Mouse (Mus musculus) spleen, adult 2 months (tissue): Measurements from ENCODE around the gene Mfng. TPM values are rescaled to one million over a fixed set of nuclear protein-coding genes. Genes with fewer than 3 reads are reported as not detected.

Experiments
- DNase-seq, 2 experiments: peaks; one replicate each; pipeline versions ENCODE4 v3.0.0 to v3.0.0-alpha.2; 2012 to 2021; ENCODE audit warnings: low spot score in 2 of 2, low read depth in 1 of 2
- H3K27ac ChIP-seq: fragments of 200-500 bp; 2 replicates; pipeline ENCODE4 v1.5.1; 2012; ENCODE audit warnings: low read length, inconsistent platforms; ENCODE audit not compliant: insufficient read depth
- H3K27me3 ChIP-seq: fragments of 200-500 bp; 2 replicates; pipeline ENCODE4 v1.6.1; 2012; ENCODE audit warnings: mild to moderate bottlenecking, moderate library complexity, low read length, inconsistent platforms; ENCODE audit not compliant: control insufficient read depth, insufficient read depth
- H3K36me3 ChIP-seq: fragments of 200-500 bp; 2 replicates; pipeline ENCODE4 v1.6.1; 2012; ENCODE audit warnings: mild to moderate bottlenecking, low read length, inconsistent platforms; ENCODE audit not compliant: control insufficient read depth, insufficient read depth
- H3K4me1 ChIP-seq: fragments of 200-500 bp; 2 replicates; pipeline ENCODE4 v1.6.1; 2011; ENCODE audit warnings: inconsistent platforms; ENCODE audit not compliant: control insufficient read depth, insufficient read depth, insufficient read length
- H3K4me3 ChIP-seq: fragments of 200-500 bp; 2 replicates; pipeline ENCODE4 v1.5.1; 2011; ENCODE audit warnings: mild to moderate bottlenecking, inconsistent platforms; ENCODE audit not compliant: insufficient read depth, insufficient read length; ENCODE audit errors: extremely low read depth
- CTCF ChIP-seq: fragments of 200-500 bp; IDR thresholded peaks from 2 replicates; pipeline ENCODE4 v1.5.1; 2011; ENCODE audit warnings: mild to moderate bottlenecking, inconsistent platforms; ENCODE audit not compliant: insufficient read depth, insufficient read length, insufficient replicate concordance; ENCODE audit errors: extremely low read depth
- POLR2A ChIP-seq: fragments of 200-500 bp; IDR thresholded peaks from 2 replicates; pipeline ENCODE4 v1.6.1; 2011; ENCODE audit warnings: low read depth, low read length, inconsistent platforms
- WGBS: fragments of 180-500 bp; shearing (Covaris S2); methylation state at CpG from one replicate; pipeline ENCODE4 v1.1.7; 2018; 5-methylcytosine and 5-hydroxymethylcytosine counted together
- polyA plus RNA-seq: library from polyadenylated mRNA; depleted of rRNA; stranded (reverse); fragments of >200 nt; gene quantifications from 2 replicates; pipeline ENCODE4 v1.2.3, GENCODE M21; 2012; rRNA removed

Mfng gene
- polyA plus RNA-seq = 66.0 and 78.6 TPM in 2 replicates

GRCm38 (mm10) chr15:78773290-78773729, at the start of gene Mfng:
TSS of gene Mfng (minus strand) at chr15:78773475.
- Histone ChIP-seq H3K4me3 (peak within 1 kb of the TSS; percentile 65), H3K36me3 (peaks cover 5% of the 10 kb centered on the region), H3K4me1 (peaks cover 6% of the 10 kb centered on the region; the same call in 1 of the 2 replicates), H3K27ac (peak within 1 kb of the TSS; percentile 90), H3K27me3 (no peaks in the 10 kb centered on the region)
- TF ChIP-seq CTCF (no peak), POLR2A (peak; percentile 92)
- DNase-seq = peak; percentile 77 to 89
- 2% methylated on average over 10 of the region's 11 CpGs for WGBS

GRCm38 (mm10) chr15:78816074-78816391, 42.8 kb upstream of the Mfng start:
- Histone ChIP-seq H3K4me1 (no peaks in the 10 kb centered on the region), H3K27ac (no peak overlapping the region), H3K27me3 (no peaks in the 10 kb centered on the region), H3K36me3 (no peaks in the 10 kb centered on the region), H3K4me3 (no peak overlapping the region)
- WGBS = 35% methylated on average over 6 of the region's 6 CpGs
- TF ChIP-seq POLR2A (no peak), CTCF (no peak)
- no peak for DNase-seq

- no peak for TF ChIP-seq CTCF
- TF ChIP-seq POLR2A = no peak
- Histone ChIP-seq H3K27ac (no peak overlapping the region), H3K4me1 (no peaks in the 10 kb centered on the region), H3K4me3 (no peak overlapping the region), H3K36me3 (no peaks in the 10 kb centered on the region), H3K27me3 (no peaks in the 10 kb centered on the region)
- no peak for DNase-seq
- WGBS = 17% methylated on average over 11 of the region's 11 CpGs
These were observed 42.2 kb upstream of the Mfng start for GRCm38 (mm10) chr15:78815314-78816073.

GRCm38 (mm10) chr15:78813603-78814002, 40.3 kb upstream of the Mfng start:
- DNase-seq = no peak
- 87% methylated on average over 4 of the region's 4 CpGs for WGBS
- Histone ChIP-seq H3K27ac (no peak overlapping the region), H3K27me3 (no peaks in the 10 kb centered on the region), H3K4me3 (no peak overlapping the region), H3K36me3 (no peaks in the 10 kb centered on the region), H3K4me1 (no peaks in the 10 kb centered on the region)
- TF ChIP-seq CTCF (no peak), POLR2A (no peak)

- DNase-seq = no peak
- Histone ChIP-seq H3K27me3 (no peaks in the 10 kb centered on the region), H3K4me3 (no peak overlapping the region), H3K27ac (no peak overlapping the region), H3K36me3 (no peaks in the 10 kb centered on the region), H3K4me1 (no peaks in the 10 kb centered on the region)
- WGBS = 22% methylated on average over 9 of the region's 9 CpGs
- TF ChIP-seq POLR2A = no peak
- no peak for TF ChIP-seq CTCF
These were observed 36.9 kb upstream of the Mfng start for GRCm38 (mm10) chr15:78810146-78810545.

GRCm38 (mm10) chr15:78809739-78810138, 36.5 kb upstream of the Mfng start:
- H3K27me3 ChIP-seq = no peaks in the 10 kb centered on the region
- TF ChIP-seq CTCF (no peak), POLR2A (no peak)
- H3K27ac ChIP-seq = no peak overlapping the region
- no peak for DNase-seq
- no peak overlapping the region for H3K4me3 ChIP-seq
- WGBS = 41% methylated on average over 9 of the region's 9 CpGs
- H3K36me3 ChIP-seq = no peaks in the 10 kb centered on the region
- no peaks in the 10 kb centered on the region for H3K4me1 ChIP-seq

GRCm38 (mm10) chr15:78808980-78809379, 35.7 kb upstream of the Mfng start:
- H3K4me1 ChIP-seq = no peaks in the 10 kb centered on the region
- WGBS = 89% methylated on average over 2 of the region's 2 CpGs
- no peaks in the 10 kb centered on the region for H3K36me3 ChIP-seq
- no peak for DNase-seq
- TF ChIP-seq CTCF = no peak
- no peak for TF ChIP-seq POLR2A
- H3K4me3 ChIP-seq = no peak overlapping the region
- no peak overlapping the region for H3K27ac ChIP-seq
- no peaks in the 10 kb centered on the region for H3K27me3 ChIP-seq
